Mouse (Mus musculus): ENCODE results near the gene Slc39a11. TPM values are rescaled to one million over a fixed set of nuclear protein-coding genes. Genes with fewer than 3 reads are reported as not detected.
A peak's percentile ranks its signal among the peaks of the same experiment; 100 is the strongest.

Slc39a11 gene
- polyA plus RNA-seq, 1 experiment from 2014 or later = 41.6 TPM

- peaks cover 4% of the 10 kb centered on the region; the same call in 1 of the 2 replicates for H3K4me1 ChIP-seq (replicated peaks; ENCODE audit: control insufficient read depth, insufficient read depth, low read length)
- no peaks in the 10 kb centered on the region for H3K9me3 ChIP-seq (ENCODE audit: control insufficient read depth, low read length)
- no peak overlapping the region for H3K4me2 ChIP-seq (ENCODE audit: low read length)
- H3K36me3 ChIP-seq (ENCODE audit: control insufficient read depth, insufficient read depth) = no peaks in the 10 kb centered on the region
- WGBS = 72% methylated on average over 8 of the region's 8 CpGs
- no peaks in the 10 kb centered on the region for H3K27me3 ChIP-seq (replicated peaks; ENCODE audit: control insufficient read depth, insufficient read depth, low read length)
- no peak overlapping the region for H3K9ac ChIP-seq (replicated peaks; ENCODE audit: low read depth, low read length)
- ATAC-seq = no peak
- H3K4me3 ChIP-seq (replicated peaks; ENCODE audit: low read length) = no peak overlapping the region
- H3K27ac ChIP-seq (ENCODE audit: low read length) = no peak overlapping the region
Observed at GRCm38 (mm10) chr11:113487603-113488335, 162.1 kb downstream of the Slc39a11 start.

- peaks cover 4% of the 10 kb centered on the region; the same call in 1 of the 2 replicates for H3K4me1 ChIP-seq (replicated peaks; ENCODE audit: control insufficient read depth, insufficient read depth, low read length)
- ATAC-seq = no peak
- H3K27ac ChIP-seq (ENCODE audit: low read length) = no peak overlapping the region
- no peak overlapping the region for H3K4me3 ChIP-seq (replicated peaks; ENCODE audit: low read length)
- no peak overlapping the region for H3K9ac ChIP-seq (replicated peaks; ENCODE audit: low read depth, low read length)
- 89% methylated on average over 10 of the region's 10 CpGs for WGBS
- H3K36me3 ChIP-seq (ENCODE audit: control insufficient read depth, insufficient read depth) = no peaks in the 10 kb centered on the region
- no peaks in the 10 kb centered on the region for H3K27me3 ChIP-seq (replicated peaks; ENCODE audit: control insufficient read depth, insufficient read depth, low read length)
- H3K4me2 ChIP-seq (ENCODE audit: low read length) = no peak overlapping the region
- H3K9me3 ChIP-seq (ENCODE audit: control insufficient read depth, low read length) = no peaks in the 10 kb centered on the region
Observed at GRCm38 (mm10) chr11:113484037-113484436, 165.8 kb downstream of the Slc39a11 start.

- H3K4me2 ChIP-seq (ENCODE audit: low read length) = peak overlapping the region; percentile 8; the same call in 1 of the 2 replicates
- H3K4me3 ChIP-seq (replicated peaks; ENCODE audit: low read length) = no peak overlapping the region
- H3K36me3 ChIP-seq (ENCODE audit: control insufficient read depth, insufficient read depth) = no peaks in the 10 kb centered on the region
- peaks cover 18% of the 10 kb centered on the region for H3K4me1 ChIP-seq (replicated peaks; ENCODE audit: control insufficient read depth, insufficient read depth, low read length)
- WGBS = 15% methylated on average over 9 of the region's 9 CpGs
- no peaks in the 10 kb centered on the region for H3K27me3 ChIP-seq (replicated peaks; ENCODE audit: control insufficient read depth, insufficient read depth, low read length)
- no peak overlapping the region for H3K9ac ChIP-seq (replicated peaks; ENCODE audit: low read depth, low read length)
- H3K9me3 ChIP-seq (ENCODE audit: control insufficient read depth, low read length) = no peaks in the 10 kb centered on the region
- peak overlapping the region; percentile 76 for H3K27ac ChIP-seq (ENCODE audit: low read length)
- peak; percentile 84 for ATAC-seq
Observed at GRCm38 (mm10) chr11:113477550-113477949, 172.3 kb downstream of the Slc39a11 start.

DNA sequence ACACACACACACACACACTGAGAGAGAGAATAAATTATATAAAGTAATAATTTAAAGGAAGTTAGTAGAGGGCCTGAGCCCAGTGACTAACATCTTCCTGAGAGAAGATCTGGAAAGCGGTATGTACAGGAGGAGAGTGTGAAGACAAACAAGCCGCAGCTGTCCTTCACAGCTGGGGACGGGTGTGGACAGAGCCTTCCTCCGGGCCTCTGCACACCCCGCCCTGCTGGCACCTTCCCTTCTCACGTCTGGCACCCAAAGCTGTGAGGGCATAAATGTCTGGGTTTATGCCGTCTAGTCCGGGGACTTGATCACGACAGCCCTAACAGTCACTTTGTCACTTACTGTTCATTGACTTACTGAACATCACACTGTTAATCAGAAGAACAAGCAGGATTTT lies 173.2 kb downstream of the Slc39a11 start:
- peak; percentile 29; the same call in 1 of the 2 replicates for ATAC-seq
- Histone ChIP-seq H3K36me3 (ENCODE audit: control insufficient read depth, insufficient read depth) (no peaks in the 10 kb centered on the region), H3K9me3 (ENCODE audit: control insufficient read depth, low read length) (no peaks in the 10 kb centered on the region), H3K4me1 (replicated peaks; ENCODE audit: control insufficient read depth, insufficient read depth, low read length) (peaks cover 18% of the 10 kb centered on the region), H3K4me2 (ENCODE audit: low read length) (no peak overlapping the region), H3K27me3 (replicated peaks; ENCODE audit: control insufficient read depth, insufficient read depth, low read length) (no peaks in the 10 kb centered on the region), H3K9ac (replicated peaks; ENCODE audit: low read depth, low read length) (no peak overlapping the region), H3K27ac (ENCODE audit: low read length) (0 out of 2 replicates have a peak overlapping the region, but pooled peaks have one; percentile 26), H3K4me3 (replicated peaks; ENCODE audit: low read length) (no peak overlapping the region)
- 64% methylated on average over 9 of the region's 9 CpGs for WGBS

- no peaks in the 10 kb centered on the region for H3K36me3 ChIP-seq (ENCODE audit: control insufficient read depth, insufficient read depth)
- no peak overlapping the region for H3K27ac ChIP-seq (ENCODE audit: low read length)
- no peak for ATAC-seq
- no peaks in the 10 kb centered on the region for H3K9me3 ChIP-seq (ENCODE audit: control insufficient read depth, low read length)
- H3K9ac ChIP-seq (replicated peaks; ENCODE audit: low read depth, low read length) = no peak overlapping the region
- WGBS = 88% methylated on average over 5 of the region's 5 CpGs
- H3K4me3 ChIP-seq (replicated peaks; ENCODE audit: low read length) = no peak overlapping the region
- peaks cover 18% of the 10 kb centered on the region for H3K4me1 ChIP-seq (replicated peaks; ENCODE audit: control insufficient read depth, insufficient read depth, low read length)
- H3K27me3 ChIP-seq (replicated peaks; ENCODE audit: control insufficient read depth, insufficient read depth, low read length) = no peaks in the 10 kb centered on the region
- no peak overlapping the region for H3K4me2 ChIP-seq (ENCODE audit: low read length)
Observed at GRCm38 (mm10) chr11:113475491-113475890, 174.4 kb downstream of the Slc39a11 start.

- Histone ChIP-seq H3K9me3 (ENCODE audit: control insufficient read depth, low read length) (no peaks in the 10 kb centered on the region), H3K36me3 (ENCODE audit: control insufficient read depth, insufficient read depth) (no peaks in the 10 kb centered on the region), H3K4me1 (replicated peaks; ENCODE audit: control insufficient read depth, insufficient read depth, low read length) (peaks cover 18% of the 10 kb centered on the region), H3K27me3 (replicated peaks; ENCODE audit: control insufficient read depth, insufficient read depth, low read length) (no peaks in the 10 kb centered on the region), H3K27ac (ENCODE audit: low read length) (no peak overlapping the region), H3K4me2 (ENCODE audit: low read length) (no peak overlapping the region), H3K9ac (replicated peaks; ENCODE audit: low read depth, low read length) (no peak overlapping the region), H3K4me3 (replicated peaks; ENCODE audit: low read length) (no peak overlapping the region)
- 63% methylated on average over 7 of the region's 7 CpGs for WGBS
- no peak for ATAC-seq
Observed at GRCm38 (mm10) chr11:113473998-113474534, 175.8 kb downstream of the Slc39a11 start.

DNA sequence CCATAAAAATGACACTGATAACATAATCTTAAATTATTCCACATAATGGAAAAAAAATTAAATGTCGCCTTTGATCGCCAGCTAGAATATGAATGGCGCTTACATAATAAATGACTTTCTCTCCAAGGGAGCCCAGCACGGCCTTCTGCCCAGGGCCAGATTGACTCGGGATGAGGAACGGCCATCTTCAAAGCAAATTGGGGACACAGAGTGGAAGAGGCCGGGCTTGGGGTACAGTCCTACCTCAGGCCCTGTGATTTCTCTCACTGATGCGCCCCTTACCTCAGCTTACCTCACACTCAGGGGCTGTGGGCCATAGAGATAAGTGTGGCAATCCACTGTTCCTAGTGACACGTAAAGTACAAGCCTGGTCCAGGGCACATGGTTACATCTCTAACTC lies 177.9 kb downstream of the Slc39a11 start:
- no peaks in the 10 kb centered on the region for H3K27me3 ChIP-seq (replicated peaks; ENCODE audit: control insufficient read depth, insufficient read depth, low read length)
- H3K4me2 ChIP-seq (ENCODE audit: low read length) = no peak overlapping the region
- H3K9ac ChIP-seq (replicated peaks; ENCODE audit: low read depth, low read length) = no peak overlapping the region
- no peak overlapping the region for H3K27ac ChIP-seq (ENCODE audit: low read length)
- H3K4me1 ChIP-seq (replicated peaks; ENCODE audit: control insufficient read depth, insufficient read depth, low read length) = peaks cover 22% of the 10 kb centered on the region
- 92% methylated on average over 9 of the region's 9 CpGs for WGBS
- ATAC-seq = no peak
- H3K9me3 ChIP-seq (ENCODE audit: control insufficient read depth, low read length) = no peaks in the 10 kb centered on the region
- no peak overlapping the region for H3K4me3 ChIP-seq (replicated peaks; ENCODE audit: low read length)
- no peaks in the 10 kb centered on the region for H3K36me3 ChIP-seq (ENCODE audit: control insufficient read depth, insufficient read depth)

DNA sequence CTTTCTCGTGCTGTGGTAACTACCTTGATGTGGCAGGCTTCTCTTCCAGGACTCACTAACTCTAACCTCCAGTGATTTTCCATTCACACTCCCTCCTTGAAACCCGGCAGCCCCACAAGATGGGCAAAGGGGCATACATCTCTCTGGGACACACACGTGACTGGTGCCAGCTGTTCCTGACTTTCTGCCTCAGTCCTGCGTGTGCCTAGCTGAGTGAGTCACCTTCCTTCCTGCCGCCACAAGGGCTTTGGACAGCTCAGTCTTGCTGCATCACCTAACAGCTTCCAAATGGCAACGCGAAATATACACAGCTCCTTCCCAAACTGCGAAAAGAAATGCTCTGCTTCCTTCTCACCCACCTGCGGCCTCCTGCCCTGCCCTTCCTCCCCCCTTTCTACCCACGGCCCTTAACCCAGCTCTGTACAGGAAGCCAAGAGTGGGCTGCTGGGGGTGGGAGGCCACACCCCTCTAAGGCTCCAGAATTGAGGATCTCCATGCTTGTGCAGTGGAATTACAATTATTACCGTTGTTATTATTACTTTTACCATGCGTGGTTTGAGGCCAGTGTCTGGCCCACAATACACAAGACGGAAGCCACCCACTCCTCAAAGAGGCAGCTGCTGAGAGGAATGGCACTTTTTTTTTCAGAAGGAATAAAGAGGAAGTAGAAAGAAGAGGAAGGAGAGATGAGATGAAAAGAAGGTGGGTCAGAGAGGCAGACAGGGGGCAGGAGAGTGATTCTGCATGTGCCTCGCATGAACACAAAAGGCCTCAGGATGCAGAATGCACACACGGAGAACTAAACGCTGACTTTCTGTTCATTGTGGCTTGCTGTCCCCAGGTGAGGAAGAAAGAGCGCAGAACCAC lies 179.7 kb downstream of the Slc39a11 start:
- no peaks in the 10 kb centered on the region for H3K9me3 ChIP-seq (ENCODE audit: control insufficient read depth, low read length)
- H3K4me2 ChIP-seq (ENCODE audit: low read length) = no peak overlapping the region
- no peak overlapping the region for H3K4me3 ChIP-seq (replicated peaks; ENCODE audit: low read length)
- H3K9ac ChIP-seq (replicated peaks; ENCODE audit: low read depth, low read length) = no peak overlapping the region
- H3K4me1 ChIP-seq (replicated peaks; ENCODE audit: control insufficient read depth, insufficient read depth, low read length) = peaks cover 21% of the 10 kb centered on the region
- H3K36me3 ChIP-seq (ENCODE audit: control insufficient read depth, insufficient read depth) = no peaks in the 10 kb centered on the region
- H3K27ac ChIP-seq (ENCODE audit: low read length) = no peak overlapping the region
- ATAC-seq = no peak
- no peaks in the 10 kb centered on the region for H3K27me3 ChIP-seq (replicated peaks; ENCODE audit: control insufficient read depth, insufficient read depth, low read length)
- WGBS = 78% methylated on average over 17 of the region's 17 CpGs

- WGBS = 8% methylated on average over 10 of the region's 10 CpGs
Observed at GRCm38 (mm10) chr11:113468016-113468415, 181.9 kb downstream of the Slc39a11 start.

More at GRCm38 (mm10) chr11:113468016-113468415, 181.9 kb downstream of the Slc39a11 start:
- Histone ChIP-seq H3K4me3 (replicated peaks; ENCODE audit: low read length) (no peak overlapping the region), H3K27me3 (replicated peaks; ENCODE audit: control insufficient read depth, insufficient read depth, low read length) (no peaks in the 10 kb centered on the region), H3K9ac (replicated peaks; ENCODE audit: low read depth, low read length) (peak overlapping the region; percentile 35), H3K9me3 (ENCODE audit: control insufficient read depth, low read length) (no peaks in the 10 kb centered on the region), H3K4me2 (ENCODE audit: low read length) (peak overlapping the region; percentile 22; the same call in 1 of the 2 replicates), H3K36me3 (ENCODE audit: control insufficient read depth, insufficient read depth) (no peaks in the 10 kb centered on the region), H3K4me1 (replicated peaks; ENCODE audit: control insufficient read depth, insufficient read depth, low read length) (peaks cover 19% of the 10 kb centered on the region), H3K27ac (ENCODE audit: low read length) (peak overlapping the region; percentile 93)
- ATAC-seq = peak; percentile 47; the same call in 1 of the 2 replicates

All from forebrain, embryonic 16.5 days (tissue).